Mouse (Mus musculus): ENCODE data around the gene Fam71e2.
A peak's percentile ranks its signal among the peaks of the same experiment; 100 is the strongest.
"Not testable (repeated sequence)": the region's sequence is repeated elsewhere in the genome, so short reads cannot be mapped to it uniquely, and the experiment has no call there.

The Fam71e2 gene

GRCm38 (mm10) chr7:4771202-4771601 lies at the start of gene Fam71e2:
TSS of gene Fam71e2 (minus strand) at chr7:4771302.
- DNase-seq, result no peak

- peak; percentile 15 to 19 for DNase-seq
These were observed 45.5 kb upstream of the Fam71e2 start for GRCm38 (mm10) chr7:4816559-4816958.

GRCm38 (mm10) chr7:4813105-4813791 lies 42.1 kb upstream of the Fam71e2 start:
- DNase-seq, result peak in 1 of 2 experiments; percentile 12

- peak; percentile 98 to 99 for DNase-seq
These were observed 41.4 kb upstream of the Fam71e2 start, which contains the start of gene Ube2s for GRCm38 (mm10) chr7:4812303-4813104. TSS of gene Ube2s (minus strand) at chr7:4812590.

- DNase-seq, result no peak
These were observed 40.8 kb upstream of the Fam71e2 start for GRCm38 (mm10) chr7:4811842-4812302.

- not testable (repeated sequence) for DNase-seq
These were observed 40.0 kb upstream of the Fam71e2 start for GRCm38 (mm10) chr7:4811131-4811530.

GRCm38 (mm10) chr7:4806716-4807115 lies 35.6 kb upstream of the Fam71e2 start:
- DNase-seq, result no peak

GRCm38 (mm10) chr7:4802247-4802646 lies 31.1 kb upstream of the Fam71e2 start:
- DNase-seq, result no peak

- DNase-seq, result no peak
These were observed 24.8 kb upstream of the Fam71e2 start for GRCm38 (mm10) chr7:4795767-4796433.

GRCm38 (mm10) chr7:4794631-4795168 lies 23.6 kb upstream of the Fam71e2 start:
- DNase-seq, result no peak

GRCm38 (mm10) chr7:4793674-4794073 lies 22.6 kb upstream of the Fam71e2 start:
- DNase-seq, result no peak

- DNase-seq, result not testable (repeated sequence)
These were observed 22.1 kb upstream of the Fam71e2 start for GRCm38 (mm10) chr7:4793248-4793647.

GRCm38 (mm10) chr7:4792278-4793212 lies 21.4 kb upstream of the Fam71e2 start, which contains the start of gene Rpl28:
TSS of gene Rpl28 (plus strand) at chr7:4792874.
- peak; percentile 91 to 95 for DNase-seq

GRCm38 (mm10) chr7:4789436-4789935 lies 18.4 kb upstream of the Fam71e2 start, which contains the start of gene Tmem238:
TSS of gene Tmem238 (minus strand) at chr7:4789656.
- peak; percentile 19 to 32 for DNase-seq

GRCm38 (mm10) chr7:4788499-4789435 lies 17.7 kb upstream of the Fam71e2 start:
- peak; percentile 38 to 39 for DNase-seq

GRCm38 (mm10) chr7:4783667-4784268 lies 12.7 kb upstream of the Fam71e2 start:
- DNase-seq, result no peak

GRCm38 (mm10) chr7:4782759-4783158 lies 11.7 kb upstream of the Fam71e2 start, which contains the start of the genes Il11 and Tmem190:
TSS of gene Il11 (minus strand) at chr7:4782859.
TSS of gene Tmem190 (plus strand) at chr7:4782937.
- no peak for DNase-seq

GRCm38 (mm10) chr7:4782130-4782529 lies 11.0 kb upstream of the Fam71e2 start:
- DNase-seq, result no peak

GRCm38 (mm10) chr7:4779921-4780320 lies 8.8 kb upstream of the Fam71e2 start:
- DNase-seq, result no peak
